Mouse (Mus musculus): Measurements from ENCODE around the gene Fanci.

GRCm38 (mm10) chr7:79497701-79498115, 106.0 kb downstream of the Fanci start:
- TF ChIP-seq POLR2A (IDR thresholded peaks at IDR 0.05; ENCODE audit: borderline replicate concordance, insufficient read depth, low read length) (no peak), CTCF (IDR thresholded peaks at IDR 0.05; ENCODE audit: borderline replicate concordance, insufficient read depth, low read depth, low read length) (no peak)

Data from cerebellum, adult 2 months (tissue).